Mouse (Mus musculus) right cerebral cortex, postnatal 36 days (tissue): ENCODE measurements around the gene Mcat.

Source experiments
- DNase-seq, 2 experiments: peaks; one replicate each; pipeline ENCODE4 v3.0.0; 2022; ENCODE audit warnings: low spot score in 2 of 2, mixed read lengths in 1 of 2

Gene Mcat

DNA sequence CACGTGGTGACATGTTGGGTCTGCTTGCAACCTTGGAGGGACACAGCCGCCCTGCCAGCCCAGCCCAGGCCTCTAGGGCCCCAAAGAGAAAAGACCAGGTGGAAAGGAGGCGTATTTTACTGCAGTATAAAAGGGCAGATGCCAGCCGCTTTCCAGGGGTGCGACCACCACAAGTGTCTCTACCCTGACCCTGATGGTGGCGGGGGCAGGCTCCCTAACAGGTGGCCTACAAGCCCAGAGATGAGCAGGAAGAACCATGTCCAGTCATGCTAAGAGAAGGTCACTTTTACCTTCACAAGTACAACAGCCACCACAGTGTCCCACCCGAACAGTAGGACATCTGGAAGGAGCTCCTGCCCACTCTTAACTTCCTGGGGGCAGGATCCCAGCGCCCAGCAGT lies 12.0 kb upstream of the Mcat start:
- no peak for DNase-seq

DNA sequence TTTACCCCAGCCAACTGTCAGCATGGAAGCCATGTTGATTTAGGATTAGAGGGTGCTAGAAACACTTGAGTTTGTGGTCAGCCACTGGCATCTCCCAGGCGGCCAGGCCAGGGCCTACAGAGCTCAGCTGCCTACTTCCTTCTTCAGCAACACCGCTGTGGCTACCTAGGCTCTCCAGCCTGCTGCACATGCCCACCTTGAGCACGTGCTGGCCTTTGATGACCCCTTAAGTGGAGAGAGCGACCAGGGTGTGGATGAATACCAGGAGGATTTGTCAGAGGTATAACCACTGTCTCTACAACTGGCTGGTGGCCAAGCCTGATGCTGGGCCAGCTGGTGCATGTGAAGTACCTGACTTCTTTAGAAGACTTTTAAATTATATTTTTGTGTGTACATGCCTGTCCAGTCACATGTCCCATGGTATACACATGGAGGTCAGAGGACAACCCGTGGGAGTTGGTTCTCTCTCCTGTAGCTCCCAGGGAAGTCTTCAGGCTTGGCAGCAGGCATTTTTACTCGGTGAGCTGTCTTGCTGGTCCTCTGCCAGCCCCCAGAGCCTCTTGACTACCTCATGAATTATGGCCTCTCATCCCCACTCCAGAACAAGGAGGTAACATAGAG lies 11.3 kb upstream of the Mcat start:
- no peak for DNase-seq

DNA sequence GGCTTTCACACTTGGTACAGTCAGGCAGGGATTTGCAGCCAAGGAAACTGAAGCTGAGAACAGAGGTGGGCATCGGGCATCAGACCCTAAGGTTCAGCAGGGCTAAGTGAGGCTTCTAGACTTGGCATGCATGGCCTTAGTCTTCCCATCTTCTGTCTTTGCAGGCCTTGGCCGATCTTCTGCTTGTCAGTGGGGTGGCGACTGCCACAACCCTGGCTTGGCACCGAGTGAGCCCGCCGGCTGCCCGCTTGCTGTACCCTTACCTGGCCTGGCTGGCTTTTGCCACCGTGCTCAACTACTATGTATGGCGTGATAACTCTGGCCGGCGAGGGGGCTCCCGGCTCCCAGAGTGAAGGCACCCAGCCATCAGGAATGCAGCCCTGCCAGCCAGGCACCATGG lies 10.0 kb upstream of the Mcat start:
- DNase-seq: no peak

DNA sequence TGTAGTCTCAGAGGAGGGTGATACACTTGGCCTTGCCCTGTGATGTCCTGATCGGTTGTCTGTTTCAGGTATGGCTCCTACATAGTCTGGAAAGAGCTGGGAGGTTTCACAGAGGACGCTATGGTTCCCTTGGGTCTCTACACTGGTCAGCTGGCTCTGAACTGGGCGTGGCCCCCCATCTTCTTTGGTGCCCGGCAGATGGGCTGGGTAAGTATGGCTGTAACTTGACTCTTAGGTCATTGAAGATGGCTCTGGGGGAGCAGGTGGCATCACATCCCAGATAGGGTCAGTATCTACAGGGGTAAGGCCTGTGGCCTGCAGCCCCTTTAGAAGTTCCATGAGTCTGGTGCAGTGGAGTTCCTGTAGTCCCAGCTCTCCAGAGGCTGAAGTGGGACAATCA lies 8.5 kb upstream of the Mcat start:
- no peak for DNase-seq

DNA sequence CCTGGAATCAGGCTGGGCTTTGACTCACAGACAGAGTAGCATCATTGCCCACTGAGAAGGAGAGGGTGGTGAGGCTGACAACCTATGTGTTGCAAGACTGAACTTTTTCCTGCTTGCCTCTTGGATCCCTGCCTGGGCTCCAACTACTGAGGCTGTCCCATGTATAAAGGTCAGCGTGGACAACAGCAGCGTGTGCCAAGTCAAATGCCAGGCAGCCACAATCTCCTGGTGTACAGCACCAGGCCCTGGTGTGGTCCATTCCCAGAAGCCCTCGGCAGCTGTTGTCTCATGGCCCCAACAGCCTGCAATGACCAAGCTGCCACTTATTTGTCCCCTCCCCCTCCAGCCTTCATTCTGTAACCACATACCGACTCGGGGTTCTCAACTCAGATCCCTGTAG lies 8.0 kb upstream of the Mcat start:
- no peak for DNase-seq

DNA sequence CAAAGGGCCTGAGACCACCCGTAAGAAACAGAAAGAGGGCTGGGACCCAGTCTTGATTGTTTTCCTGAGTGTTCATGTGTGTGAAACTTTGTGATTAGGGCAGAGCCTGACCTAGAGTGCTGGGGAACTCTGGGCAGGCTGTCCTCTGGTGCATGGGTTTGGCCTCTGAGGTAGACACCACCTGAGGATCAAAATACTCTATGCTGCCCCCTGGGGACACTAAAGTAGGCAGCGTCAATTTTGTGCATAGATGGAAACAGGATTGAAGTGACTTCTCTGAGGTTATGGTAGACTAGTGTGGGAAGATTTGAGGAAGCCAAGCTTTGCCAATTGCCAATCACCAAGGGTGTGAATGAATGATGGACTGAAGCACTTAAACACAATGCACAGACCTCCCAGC lies 7.1 kb upstream of the Mcat start:
- DNase-seq: no peak

DNA sequence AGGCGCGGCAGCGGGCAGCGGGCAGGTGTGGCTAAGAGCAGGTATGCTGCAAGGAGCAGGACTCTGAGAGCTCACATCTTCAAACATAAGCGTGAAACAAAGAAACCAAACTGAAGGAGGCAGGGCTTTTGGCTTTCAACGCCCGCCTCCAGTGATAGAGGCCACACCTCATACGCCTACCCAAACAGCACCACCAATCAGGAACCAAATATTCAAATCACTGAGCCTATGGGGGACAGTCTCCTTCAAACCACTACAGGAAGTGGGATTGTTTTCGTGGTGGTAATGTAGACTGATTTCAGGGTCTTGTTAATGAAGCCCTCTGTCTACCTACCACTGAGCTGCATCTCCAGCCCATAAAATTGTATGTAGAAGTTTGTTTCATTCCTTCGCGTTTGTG lies 6.1 kb upstream of the Mcat start:
- no peak for DNase-seq

DNA sequence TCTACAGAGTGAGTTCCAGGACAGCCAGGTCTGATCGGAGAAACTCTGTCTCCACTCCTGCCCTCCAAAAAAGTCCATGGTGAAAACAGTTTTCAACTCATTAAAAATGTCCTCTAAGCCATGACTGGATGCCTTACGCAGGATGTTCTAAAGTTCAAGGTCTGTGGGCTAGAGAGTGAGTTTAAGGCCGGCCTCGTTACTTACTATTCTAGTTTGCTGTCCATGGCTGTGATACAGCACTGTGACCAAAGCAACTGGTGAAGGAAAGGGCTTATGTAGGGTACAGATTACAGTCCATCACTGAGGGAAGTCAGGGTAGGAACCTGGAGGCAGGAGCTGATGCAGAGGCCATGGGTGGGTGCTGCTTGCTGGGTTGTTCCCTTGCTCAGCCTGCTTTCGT lies 5.0 kb upstream of the Mcat start:
- DNase-seq: no peak

DNA sequence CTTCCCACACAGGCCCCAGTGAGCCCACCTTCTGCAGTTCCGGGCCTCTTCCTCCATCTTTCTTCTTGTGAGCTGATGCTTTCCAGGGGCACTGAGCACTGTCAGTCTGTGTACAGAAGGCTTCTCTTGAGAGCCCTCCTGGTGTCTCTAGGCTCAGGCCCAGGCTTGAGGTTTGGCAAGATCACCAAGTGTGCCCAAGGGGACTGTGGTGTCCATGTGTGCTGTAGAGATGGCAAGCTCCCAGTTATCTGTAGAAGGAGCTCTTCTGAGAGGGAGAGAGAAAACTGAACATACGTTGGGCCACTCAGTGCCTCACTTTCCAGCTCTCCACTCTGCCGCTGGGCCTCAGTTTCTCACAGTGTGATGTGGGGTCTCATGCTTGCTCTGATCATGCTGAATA lies 4.1 kb upstream of the Mcat start:
- no peak for DNase-seq

DNA sequence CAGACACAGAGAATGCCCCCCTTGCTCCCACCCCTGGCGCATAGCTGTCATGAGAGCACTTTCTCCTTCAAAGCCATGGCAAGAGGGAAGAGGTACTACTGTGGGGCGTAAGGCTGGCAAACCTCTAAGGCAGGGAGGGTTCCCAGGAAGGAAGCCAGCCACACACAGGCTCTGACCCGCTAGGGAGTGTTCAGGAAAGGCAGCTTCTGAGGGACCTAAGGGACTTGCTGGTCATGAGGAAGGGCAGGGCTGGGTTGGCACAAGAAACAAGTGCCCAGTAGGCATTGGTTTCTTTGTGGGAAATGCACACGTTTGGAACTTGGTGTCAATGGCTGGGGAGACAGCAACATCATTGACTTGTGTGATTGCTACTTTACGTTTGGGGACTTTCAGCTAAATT lies 2.4 kb upstream of the Mcat start:
- DNase-seq: no peak

DNA sequence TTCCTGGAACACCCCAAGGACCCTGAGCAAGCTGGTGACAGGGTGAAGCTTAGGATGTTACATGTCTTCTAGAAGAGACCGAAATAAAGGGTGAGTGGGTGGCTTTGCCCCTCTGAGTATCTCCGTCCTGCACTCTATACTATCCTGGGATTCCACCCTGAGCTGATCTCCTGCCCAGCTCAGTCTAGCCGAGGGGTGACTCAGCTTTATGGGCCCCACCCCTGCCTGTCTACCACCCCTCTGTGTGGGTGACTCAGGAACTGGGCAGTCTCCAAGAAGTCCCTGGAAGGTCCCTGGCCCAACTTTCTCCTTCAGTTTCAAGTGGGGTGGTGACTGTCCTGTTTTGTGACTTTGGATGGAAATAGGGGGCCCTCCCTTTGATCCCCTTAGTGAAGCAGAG lies 1.8 kb upstream of the Mcat start:
- DNase-seq: no peak

DNA sequence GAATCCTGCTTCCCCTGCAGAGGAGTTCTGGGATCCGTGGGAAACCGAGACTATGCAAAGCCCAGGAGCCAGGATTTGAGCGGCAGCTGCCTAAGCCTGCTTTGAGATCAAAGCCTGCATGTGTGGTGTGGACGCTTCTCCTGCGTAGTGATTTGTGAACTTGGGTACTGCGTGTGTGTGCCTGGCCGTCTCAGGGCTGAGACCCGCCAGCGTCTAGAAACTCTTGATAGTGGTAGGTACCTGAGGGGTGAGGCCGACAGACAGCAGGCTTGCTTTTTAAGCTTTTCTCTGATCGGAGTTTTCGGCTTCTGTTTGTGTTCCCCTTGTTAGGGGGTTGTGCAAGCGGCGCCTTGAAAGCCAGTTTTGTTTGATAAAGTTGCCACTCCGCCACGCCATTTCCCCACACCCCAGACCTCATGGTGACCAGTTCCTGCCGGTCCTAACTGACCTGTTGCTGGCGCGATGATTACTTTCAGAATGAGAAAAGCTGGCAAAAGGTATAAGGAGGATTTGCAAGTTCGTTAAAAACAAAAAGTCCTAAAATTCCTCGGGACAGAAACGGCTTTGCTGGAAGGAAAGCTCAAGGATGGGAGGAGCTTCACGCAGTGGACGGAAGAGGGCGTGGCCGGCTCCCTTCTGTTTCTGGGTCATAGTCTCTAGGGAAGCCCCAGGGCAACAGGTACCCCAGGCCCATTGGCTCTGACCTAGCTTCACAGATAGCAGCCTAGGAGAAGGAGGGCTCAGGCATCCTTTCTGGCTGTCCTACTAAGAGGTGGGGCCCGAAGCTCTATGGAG lies 467 bp upstream of the Mcat start:
- no peak for DNase-seq

DNA sequence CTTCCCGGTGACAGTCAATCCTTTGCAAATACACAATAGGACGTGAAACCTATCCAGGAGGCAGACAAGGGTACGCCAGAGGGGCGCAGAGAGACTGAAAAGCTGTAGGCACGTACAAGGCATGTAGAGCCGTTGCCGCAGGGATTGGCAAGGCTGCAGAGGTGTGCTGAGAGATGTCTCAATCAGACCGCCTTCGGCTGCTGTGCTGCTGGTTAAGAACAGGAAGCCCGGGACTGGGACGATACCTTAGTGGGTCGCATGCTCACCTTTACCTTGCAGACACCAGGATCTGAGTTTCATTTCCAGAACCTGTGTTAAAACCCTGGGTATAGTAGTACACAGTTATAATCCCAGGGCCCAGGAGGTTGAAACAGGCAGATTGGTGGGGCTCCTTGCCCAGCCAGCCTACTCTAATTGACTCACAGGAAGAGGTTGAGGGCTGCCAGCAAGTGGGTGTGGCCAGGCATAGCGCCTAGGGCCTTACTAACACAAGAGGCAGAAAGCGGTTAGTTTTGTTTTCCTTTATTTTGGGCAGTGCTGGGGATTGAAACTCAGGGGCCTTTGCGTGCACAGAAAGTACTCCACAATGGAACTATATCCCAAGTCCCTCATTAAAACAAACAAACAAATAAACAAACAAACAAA lies 839 bp downstream of the Mcat start:
- DNase-seq: peak; percentile 39 to 58

DNA sequence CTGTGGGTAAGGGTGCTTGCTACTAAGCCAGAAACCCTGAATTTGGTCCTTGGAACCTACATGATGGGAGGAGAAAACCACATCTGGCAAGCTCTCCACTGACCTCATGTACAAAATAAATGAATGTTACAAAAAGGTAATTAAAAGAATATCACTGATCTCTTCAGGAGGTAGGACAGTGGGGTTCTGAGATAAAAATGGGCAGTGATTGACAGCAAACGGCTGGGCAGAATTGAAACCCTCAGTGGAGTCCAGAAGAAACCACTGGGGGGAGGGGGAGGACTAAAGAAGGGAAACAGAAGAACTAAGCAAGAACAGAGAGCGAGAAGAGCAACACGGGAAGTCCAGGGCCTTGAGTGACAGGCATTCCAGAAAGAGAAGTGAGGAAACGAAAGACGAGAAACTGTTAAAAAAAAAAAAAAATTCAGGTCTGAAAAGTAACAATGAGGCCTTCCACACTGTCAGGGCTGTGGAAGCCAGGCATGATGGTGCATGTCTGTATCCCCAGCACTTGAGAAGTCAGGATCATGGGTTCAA lies 2.6 kb downstream of the Mcat start:
- no peak for DNase-seq

DNA sequence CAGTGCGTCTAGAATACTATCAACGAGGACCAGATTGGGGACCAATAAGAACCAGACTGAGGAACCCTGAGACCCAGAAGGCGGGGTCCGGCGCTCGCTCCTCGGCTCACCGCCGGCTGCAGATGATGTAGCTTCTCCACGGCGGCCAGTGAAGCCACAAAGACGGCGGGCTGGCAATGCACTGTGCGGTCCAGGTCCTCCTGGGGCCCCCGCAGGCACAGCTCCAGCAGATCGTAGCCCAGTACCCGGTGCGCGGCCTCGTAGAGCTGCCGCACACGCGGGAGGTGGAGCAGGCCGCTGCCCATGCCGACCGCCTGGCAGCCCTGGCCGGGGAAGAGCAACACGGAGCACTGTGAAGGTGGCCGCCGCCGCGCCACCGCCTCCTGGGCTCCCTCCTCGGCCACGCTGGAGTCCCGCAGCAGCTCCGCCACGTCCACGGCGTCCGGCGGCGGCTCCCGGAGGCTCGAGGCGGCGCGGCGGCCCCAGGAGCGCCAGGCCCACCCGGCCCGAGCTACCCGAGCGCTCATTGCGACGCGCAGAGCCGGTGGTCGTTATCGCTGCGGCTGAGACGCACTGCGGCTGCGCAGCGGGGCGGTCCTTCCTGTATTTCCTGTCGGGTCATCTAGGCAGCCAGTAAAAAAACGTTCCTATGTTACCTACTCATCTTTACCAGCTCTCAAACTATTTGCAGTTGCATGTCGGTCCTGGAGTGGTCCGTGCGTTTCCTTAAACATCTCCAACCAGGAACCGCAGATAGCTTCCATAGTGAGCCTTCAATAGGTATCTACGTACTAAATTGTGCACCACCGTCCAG lies 8.2 kb downstream of the Mcat start:
- peak; percentile 77 to 82 for DNase-seq

DNA sequence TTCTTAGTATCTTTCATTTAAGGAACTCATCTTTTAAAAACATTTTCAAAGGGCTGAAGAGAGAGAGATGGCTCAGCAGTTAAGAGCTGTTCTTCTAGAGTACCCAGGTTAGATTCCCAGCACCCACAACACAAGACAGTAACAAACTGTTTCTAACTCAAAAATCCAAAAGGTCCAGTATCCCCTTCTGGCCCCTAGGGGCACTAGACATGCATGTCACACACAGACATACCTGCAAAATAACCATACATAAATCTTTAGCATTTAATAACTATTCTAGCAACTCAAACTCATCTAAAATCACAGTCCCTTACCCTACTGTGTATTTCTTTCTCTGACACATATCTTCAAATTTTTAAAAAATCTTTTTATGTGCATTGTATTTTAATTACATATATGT lies 9.8 kb downstream of the Mcat start:
- no peak for DNase-seq

DNA sequence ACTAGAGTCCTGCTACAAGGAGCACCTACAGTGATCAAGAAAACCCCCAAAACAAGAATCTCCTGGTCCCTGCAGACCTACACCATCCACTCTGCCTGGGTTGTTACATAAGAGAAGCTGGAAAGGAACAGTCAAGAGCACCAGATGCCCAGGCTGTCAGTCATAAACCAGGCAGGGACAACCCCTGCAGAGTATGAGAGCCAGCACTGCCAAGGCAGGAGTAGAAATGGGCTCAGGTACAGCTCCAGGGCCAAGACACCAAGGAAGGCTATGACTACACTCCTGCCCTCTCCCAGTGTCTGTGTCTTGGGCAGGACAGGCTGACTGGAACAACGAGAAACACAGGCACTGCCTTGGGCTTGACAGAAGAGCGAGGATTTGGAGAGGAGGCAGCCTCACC lies 13.4 kb downstream of the Mcat start:
- DNase-seq: no peak

DNA sequence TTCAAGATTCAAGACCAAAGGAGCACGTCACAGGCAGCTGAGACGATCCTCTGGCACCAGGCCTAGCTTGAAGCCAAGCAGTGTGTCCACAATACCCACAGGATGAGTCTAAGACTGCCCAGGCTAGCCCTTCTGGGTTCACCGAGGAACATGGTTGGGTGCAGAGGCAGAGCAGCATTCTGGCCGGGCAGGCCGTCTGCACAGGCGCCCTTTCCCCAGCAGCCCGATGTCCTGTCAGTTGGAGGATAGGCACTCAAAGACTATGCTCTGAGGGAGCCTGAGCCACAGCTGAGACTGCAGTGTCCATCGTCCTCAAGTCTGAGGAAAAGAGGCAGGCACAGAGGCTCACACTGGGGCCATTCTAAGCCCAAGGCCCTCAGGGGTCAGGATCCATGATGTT lies 16.4 kb downstream of the Mcat start:
- DNase-seq: no peak

DNA sequence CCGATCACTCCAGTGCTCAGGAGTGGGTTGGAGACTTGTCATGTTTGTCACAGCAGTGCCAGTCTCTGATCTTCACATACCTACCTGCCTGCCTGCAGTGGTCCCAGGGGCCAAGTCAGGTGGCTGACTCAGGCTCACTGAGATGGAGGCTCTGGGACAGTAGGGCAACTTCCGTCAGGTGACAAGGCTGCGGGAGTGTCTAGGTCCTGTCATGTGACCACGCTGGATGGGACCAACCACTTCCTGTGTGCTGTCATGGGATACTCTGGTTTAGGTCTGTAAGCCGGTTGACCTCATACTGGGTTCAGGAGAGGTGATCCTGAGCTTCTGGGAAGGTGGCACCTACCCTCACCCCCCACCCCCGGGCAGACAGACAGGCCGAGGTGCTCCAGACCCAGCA lies 17.6 kb downstream of the Mcat start:
- no peak for DNase-seq

DNA sequence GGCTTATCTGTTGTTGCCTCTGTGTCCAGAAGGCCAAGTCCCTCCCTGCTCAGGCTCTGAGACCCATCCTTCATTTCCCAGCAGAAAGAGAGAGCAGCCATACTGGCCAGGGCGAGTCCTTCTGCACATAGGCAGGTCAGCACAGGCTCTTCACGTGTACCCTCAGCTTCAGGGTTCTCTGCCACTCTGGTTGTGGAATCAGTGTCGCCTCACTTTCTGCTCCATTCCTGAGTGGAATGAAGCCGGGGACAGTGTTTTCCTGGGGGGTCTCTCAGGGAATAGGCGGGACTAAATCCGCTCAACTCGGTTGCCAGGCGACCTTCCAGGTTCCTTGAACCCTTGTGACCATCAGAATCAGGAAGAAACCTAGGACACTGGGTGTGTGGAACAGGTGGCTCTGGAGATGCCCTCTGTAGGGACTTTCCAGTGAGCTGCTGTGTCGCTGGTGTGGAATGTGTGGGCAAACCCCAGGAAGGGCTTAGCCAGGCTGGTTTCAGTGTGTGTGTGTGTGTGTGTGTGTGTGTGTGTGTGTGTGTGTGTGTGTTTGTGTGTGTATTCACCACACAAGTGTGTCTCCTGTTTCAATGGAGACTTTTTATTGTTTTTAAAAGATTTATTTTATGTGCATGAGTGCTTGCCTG lies 21.8 kb downstream of the Mcat start:
- DNase-seq: no peak

DNA sequence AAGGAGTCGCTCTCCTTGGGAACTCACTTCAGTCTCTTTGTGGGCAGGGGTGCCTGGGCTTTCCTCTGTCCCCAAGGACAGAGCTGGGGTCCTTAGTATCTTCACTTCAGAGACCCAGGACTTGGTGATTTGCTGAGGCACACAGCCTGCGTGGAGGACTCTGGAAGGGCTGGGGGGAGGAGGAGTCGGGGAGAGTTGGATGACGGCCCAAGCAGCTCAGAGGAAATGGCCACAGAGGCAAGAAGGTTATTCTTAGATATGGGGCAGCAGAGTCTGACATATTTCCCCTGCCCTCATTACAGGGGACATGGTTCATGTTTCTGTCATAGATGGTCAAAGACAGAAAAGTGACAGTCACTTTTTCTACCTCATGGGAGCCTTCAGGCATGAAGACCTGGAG lies 23.7 kb downstream of the Mcat start:
- DNase-seq: no peak

DNA sequence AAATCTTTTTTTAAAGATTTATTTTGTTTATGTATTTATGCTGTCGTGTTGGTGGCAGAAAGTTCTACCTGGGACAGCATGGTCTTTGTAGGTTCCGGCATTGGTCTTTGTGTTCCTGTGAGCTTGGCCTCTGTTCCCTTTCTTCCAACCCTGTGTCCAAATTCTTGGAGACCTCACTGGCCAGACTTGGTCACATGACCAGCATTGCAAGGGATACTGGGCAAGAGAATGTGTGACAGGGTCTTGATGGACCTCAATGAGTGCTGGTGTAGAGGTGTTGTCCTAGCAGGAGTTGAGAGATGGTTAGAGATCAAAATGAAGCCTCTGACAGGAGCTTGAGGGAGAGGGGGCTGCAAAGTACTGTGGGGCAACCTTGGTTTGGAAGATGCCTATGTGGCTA lies 24.7 kb downstream of the Mcat start:
- DNase-seq: no peak
